Mouse (Mus musculus) cerebellum, postnatal 36 days (tissue): ENCODE data around the gene Muc3.
"Not testable (repeated sequence)": the region's sequence is repeated elsewhere in the genome, so short reads cannot be mapped to it uniquely, and the experiment has no call there.

Experiments used
- DNase-seq, 2 experiments: peaks; one replicate each; pipeline ENCODE4 v3.0.0; 2021 to 2022; ENCODE audit warnings: mixed read lengths in 2 of 2

Muc3 gene

DNA sequence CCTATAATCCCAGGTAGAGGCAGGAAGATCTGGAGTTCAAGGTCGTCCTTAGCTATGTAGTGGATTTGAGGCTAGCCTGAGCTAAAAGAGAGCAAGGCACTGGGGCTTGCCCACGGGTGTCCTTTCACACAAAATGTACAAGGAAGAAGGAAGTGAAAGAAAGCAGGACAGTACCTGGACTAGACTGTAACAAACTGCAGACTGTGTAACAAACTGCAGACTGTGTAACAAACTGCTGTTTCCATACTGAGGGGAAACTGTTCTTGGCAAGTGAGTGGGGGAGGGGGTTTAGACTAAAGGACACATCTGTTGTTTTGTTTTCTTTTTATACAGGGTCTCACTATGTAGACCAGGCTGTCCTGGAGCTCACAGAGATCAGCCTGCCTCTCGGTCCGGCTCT is 27.8 kb downstream of the Muc3 start:
- DNase-seq: no peak

DNA sequence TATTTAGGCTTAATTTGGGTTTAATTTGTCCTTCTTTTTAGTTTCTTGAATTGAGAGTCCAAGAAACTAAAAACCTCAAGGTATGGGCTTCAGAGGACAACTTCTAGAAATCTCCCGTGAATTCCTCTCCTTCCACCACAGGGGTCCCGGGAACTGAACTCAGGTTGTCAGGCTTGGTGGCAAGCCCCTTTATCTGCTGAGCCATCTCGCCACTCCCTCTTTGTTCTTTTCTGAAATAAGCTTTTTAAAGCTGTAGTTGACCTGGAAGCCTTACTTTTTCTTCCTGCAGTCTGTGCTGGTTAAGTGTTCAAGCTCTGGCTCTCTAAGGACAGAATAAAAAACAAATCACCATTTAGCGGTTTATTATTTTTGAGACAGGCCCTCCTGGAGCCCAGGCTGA is 30.2 kb downstream of the Muc3 start:
- DNase-seq: no peak

DNA sequence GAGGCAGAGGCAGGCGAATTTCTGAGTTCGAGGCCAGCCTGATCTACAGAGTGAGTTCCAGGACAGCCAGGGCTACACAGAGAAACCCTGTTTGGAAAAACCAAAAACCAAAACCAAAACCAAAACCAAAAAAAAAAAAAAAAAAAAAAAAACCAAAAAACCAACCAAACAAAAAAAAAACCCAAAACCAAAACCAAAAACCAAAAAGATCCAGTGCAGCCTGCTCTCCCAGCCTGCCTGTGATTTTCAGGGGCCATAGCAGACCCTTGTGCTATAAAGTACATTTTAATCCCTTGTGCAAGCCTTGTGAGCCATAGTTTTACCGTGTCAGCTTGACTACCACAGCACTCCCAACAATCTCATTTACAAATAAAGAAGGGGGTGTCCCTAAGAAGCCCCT is 31.1 kb downstream of the Muc3 start:
- DNase-seq: not testable (repeated sequence)

DNA sequence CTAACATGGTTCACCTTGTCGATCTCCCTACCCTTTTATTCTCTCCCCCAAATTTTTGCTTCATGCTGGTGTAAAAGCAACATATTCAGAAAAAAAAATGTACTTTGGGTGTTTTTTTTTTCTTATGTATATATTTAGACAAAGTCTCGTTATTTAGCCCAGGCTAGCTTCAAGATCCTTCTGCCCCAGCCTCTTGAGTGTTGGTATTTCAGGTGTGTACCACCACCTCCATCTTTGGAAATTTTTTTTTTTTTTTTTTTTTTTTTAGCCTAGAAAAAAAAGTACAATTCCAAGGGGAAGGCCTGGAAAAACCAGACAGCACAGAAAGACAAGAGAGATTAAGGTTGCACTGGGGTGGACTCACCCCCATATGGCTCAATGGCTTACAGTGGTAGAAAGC is 32.1 kb downstream of the Muc3 start:
- no peak for DNase-seq

DNA sequence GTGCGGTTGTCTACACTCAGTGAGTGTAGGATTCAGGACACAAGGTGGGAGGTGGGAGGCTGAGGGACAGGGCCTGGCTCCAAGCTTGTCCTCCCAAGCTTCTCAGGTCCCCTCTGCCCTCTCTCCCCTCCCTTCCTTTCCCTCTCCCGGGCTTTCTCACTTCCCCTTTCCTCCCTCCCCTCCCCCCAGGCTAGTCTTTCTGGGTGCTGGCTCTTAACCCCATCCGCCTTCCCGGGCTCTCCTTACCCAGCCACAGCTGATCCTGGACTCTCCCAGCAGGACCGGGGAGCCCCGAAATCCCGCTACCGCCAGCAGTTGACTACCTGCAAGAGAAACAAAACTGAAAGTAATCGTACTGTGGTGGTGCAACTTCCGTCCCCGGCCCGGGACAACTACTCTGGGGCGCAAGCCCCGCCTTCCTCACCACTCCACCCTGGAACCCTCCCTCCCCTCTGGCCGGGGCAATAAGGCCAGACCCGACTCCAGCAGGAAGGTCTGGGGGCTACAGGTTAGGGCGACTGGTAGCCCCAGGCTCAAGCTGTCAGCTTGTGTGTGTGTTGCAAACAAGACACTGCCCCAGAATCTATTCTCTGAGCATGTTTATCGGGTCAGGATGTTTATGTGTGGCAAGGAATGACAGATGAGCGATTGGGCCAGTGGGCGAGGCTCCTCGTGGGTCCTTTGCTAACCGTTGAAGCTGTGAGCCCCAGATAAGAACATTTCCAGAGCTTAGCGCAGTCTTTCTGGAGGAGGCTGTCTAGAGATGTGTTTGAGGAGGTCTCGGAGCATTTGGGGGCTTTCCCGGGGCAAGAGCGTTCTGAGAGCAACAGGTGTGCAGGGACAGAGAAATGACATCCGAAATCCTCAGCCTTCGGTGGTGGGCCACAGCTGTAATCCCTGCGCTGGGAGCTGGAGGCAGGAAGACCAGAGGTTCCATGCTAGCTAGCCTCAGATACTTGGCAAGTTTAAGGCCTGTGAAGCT is 33.0 kb downstream of the Muc3 start, which contains the start of gene Trim56:
TSS of gene Trim56 (minus strand) at position 344 of the 982 bp plus-strand sequence.
- no peak for DNase-seq

DNA sequence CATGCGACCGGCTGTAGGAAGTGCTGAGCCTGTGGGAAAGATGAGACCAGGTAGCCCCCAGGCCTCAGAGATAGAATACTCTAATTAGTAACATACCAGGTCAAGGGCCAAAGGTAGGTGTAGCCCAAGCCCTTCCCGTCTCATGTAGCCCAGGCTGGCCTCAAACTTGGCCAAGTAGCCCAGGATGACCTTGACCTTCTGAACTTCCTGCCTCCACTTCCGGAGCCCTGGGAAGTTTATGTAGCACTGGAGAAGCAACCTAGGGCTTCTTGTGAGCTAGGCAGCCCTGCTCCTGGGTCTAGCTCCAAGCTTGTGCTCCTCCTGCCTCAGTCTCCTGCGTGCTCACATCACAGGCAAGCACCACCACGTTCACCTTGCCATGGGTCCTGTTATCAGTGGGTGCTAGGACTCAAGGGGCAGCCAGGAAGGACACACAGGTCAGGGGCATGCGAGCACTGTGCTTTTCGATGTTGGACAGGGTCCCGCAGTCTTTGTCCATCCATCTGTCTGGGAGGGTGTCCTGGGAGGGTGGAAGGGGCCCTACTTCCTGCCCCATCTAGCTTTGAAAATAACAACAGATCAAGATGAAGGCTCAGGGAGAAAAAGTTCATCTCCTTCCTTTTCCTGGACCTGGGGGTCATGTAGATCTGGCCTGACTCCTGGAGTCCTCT is 34.1 kb downstream of the Muc3 start:
- no peak for DNase-seq

DNA sequence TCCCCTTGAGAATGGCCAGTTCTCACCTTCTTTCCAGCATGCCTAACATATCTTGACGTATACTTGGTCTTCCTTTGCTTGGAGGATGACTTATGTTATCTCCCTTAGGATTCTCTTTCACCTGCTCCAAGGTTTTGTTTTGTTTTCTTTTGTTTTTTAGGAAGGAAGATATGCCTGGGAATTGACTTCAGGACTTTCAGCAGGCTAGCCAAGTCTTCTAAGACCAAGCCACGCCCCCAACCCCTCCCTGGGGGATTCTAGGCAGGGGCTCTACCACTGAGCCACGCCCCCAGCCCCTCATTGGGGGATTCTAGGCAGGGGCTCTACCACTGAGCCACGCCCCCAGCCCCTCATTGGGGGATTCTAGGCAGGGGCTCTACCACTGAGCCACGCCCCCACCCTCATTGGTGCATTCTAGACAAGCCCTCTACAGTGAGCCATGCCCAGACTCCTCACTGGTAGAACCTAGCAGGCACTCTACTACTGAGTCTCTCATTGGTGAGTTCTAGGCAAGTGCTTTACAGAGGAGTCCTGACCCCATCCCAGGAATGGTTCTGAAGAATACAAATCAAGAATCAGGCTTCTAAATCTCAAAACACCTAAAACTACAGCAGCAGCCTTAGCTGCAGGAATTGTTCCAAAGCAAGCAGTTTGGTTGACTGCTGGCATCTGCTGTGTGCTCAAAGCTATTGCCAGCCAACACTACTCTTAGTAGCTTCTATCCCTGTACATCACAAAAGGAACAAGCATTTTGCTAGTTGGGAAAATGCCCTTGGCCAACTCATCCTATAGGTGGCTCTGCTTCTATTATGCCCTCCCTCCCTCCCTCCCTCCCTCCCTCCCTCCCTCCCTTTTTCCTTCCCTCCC is 37.3 kb downstream of the Muc3 start:
- DNase-seq: no peak

DNA sequence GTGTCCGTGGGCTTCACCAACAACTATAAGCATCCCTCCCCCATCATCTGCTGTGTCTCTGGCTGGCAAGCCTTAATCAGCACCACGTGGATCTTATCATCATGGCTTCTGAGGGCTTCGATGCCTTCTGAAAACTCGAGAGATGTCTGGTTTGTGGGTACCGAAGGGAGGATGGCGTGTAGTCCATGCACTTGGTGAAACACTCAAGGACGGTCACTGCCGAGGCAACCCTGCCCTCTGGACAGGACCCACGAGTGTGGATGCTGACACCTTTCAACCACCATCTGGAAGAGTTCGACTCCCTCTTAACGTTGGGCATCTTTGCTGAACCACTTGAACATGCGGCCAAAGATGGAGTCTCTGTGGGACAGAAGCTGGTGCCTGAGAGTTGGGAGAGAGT is 38.3 kb downstream of the Muc3 start:
- DNase-seq: no peak

DNA sequence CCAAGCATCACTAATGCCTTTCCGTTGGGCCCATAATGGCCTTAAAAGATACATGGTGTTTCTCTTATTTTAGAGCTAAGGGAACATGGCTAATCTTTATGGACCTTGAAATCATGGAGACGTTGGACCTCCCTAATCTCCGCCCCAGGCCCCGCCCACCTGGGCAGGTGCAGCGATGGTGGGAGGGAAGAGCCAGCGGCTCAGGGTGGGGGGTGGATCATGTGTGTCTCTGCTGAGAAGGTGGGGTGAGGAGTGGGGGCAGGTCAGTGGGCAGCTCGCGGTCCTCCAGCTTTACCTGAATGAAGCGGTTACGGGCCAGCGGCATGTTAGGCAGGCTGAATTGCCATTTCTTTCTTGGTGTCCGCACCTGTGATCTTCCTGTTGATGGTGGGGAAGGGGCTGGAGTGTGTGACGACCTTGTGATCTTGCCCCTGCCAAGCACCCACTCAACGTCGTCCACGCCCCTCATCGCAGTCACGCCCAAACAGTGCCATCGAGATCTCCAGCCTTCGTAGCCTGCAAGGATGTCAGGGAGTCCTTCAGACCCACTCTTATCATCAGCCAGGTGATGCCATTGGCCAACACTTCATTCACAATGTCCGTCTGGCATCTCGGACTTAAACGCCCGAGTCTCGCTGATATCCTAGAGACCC is 39.1 kb downstream of the Muc3 start:
- DNase-seq: no peak

DNA sequence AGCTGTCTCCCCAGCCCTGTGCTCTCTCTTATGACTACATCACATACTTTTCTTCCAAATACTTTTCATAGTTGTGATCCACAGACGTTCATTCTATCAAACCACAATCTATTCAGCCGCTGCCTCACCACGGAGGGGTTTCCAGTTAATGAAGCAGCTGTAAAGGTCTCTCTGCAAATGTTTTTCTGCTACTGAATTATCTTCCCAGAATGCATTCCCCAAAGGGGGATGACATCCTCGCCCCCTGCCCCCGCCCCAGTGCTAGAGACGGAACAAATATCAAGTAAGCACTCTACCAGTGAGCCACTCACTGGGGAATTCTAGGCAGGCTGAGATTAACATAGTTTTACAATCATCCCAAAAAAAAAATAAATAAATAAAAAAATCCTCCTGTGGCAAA is 41.0 kb downstream of the Muc3 start:
- no peak for DNase-seq

DNA sequence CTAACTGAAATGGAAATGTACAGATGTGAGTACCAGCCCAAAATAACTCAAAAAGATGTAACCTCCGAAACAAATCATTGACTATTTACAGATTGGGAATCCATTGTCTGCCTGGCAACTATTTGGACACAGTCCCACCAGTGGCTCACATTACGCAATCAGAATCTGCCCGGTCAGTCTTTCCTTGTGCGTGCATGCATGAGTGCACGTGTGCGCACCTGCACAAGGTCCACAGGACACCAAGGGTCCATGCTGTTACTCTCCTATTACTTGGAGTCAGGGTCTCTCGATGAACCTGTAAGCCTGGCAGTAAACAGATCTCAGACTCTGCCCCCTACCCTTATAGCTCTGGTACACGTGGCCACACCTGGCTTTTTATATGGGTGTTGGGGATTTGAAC is 41.5 kb downstream of the Muc3 start:
- no peak for DNase-seq

DNA sequence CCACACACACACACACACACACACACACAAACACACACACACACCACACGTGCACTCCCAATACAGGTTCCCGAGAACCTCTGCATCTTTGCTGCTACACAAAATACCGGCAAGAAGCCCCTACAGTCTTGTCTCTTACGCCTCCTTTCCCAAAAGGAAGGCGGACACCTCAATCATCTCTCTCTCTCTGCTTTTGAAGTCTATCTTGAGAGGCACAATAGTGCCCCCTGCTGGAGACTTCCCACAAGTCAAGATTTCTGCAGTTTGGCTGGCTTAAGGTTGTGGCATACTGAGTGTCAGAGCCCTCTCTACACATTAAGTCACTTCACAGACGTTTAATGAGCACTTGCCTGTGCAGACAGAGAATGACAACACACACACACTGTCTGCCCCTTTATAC is 42.1 kb downstream of the Muc3 start:
- peak; percentile 85 to 93 for DNase-seq

DNA sequence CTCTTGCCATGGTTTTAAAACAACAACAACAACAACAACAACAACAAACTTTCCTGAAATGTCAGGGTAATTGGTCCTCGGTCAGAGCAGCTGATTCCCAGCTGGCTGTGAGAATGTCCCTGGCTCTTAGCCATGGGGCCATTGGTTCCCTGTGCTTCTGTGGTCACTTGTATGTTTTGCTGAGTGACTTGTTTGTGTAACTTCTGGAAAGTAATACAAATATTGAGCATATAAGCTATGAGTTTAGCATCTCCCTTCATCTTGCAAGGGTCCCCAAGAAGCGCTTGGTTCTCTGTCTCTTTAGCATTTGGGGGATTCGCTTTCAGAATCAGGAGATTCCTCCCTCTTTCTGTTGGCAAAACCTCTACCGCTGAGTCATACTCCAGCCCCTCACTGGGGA is 42.7 kb downstream of the Muc3 start:
- no peak for DNase-seq

DNA sequence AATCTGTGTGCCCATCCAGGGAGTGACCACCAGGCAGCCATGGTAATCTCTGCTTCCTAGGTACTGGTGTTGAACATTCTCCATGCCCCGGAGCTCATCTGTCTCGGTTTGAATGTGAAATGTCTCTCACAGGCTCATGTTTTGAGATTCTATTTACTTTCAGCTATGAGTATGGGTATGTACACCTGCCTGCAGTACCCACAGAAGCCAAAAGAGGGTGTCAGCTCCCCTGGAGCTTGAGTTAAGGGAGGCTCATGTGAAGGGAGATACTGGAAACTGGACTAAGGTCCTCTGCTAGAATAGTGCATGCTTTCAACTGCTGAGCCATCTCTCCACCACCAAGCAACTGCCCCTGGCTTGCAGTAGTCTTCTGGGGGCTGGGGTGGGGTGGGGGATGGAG is 45.2 kb downstream of the Muc3 start:
- DNase-seq: no peak

DNA sequence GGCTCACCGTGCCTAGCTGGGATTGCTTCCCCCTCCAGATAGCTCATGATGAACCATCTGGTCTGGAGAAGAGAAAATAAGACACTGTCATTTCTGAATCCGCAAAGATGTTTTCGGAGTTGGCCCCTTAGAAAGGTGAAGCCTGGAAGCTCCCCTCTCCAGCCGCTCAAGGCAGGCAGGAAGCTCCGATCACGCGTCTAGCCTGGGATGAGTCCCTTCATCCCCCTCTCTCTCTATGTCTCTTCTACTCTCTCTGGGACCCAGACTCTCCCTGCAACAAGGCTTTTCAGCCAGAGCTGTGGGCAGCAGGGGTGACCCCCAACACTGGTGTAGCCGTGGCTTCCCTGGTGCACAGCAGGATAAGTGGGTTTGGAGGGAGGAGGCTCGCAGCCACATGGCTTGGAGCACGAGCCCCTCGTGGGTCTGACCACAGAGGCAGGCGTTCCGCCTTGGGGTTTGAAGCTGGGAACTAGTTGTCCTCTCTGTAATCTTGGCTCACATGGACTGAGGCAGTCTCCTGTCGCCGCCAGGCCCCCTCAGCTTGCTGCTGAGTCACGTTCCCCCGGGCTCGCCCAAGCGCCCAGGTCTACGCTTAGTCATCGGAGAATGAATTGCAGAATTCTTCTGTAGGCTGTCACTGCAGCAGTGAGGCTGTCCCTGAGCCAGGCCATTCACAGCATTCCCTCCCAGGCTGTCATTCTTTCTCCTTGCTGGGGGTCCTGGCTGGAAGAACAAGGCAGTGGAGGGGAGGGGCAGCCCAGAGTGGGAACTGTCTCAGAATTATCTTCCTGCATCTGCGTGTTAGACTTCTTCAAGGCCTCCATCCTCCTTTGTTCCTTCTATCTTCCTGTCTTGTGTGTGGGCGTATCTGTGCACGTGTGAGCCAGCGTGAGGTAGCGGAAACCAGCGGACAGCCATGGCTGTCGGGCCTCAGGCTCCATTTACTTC is 46.3 kb downstream of the Muc3 start:
- DNase-seq: peak; percentile 22 to 30

DNA sequence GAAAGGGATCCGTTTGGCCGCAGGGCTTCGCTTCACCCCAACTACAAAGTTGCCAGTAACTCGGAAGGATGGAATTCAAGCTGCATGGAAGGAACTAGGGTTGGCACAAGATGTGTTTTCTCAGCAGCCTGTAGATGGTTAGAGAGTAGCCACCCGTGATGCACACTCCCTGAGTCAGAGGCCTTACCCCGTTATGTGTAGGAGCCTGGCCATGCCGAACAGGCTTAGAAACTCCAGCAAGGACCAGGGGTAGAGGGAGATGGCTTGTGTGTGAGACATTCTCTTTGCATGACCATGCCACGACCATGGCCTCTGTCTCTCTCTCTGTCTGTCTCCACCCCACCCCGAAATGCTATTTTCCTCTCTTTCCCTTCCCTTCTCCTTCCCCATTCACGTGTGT is 47.0 kb downstream of the Muc3 start:
- DNase-seq: no peak

DNA sequence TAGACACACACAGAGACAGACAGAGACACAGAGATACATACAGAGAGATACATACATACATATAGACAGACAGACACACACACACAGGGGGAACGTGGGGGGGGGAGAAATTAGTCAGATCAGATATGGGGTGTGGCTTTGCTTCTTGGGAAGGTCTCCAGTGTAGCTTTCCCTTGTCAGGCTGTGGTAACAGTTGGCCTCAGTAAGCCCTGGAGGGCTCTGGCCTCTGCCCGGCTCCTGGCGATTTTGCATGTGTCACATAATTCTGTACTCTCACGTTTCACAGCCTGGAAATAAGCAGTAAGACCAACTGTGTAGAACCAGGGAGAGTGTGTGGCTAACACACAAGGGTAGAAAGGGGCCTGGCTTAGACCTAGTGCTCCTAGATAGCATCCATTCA is 48.5 kb downstream of the Muc3 start:
- peak; percentile 46 to 53 for DNase-seq

DNA sequence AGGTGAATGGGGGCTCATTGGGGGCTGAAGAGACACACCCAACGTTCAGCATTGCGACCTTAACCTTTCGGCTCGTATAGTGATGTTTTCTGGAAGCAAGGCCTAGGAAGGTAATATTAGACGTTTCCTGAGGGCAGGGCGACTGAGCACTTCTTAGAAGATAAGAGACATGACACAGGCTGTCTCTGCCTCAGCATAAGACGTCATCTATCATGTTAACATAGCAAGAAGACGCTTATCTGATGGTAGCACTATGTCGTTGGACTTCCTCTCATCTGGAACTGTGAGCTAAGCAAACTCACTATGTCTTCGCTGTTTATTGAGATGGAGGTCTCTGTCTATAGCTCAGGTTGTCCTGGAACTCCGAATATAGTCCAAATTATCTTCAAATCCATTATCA is 50.7 kb downstream of the Muc3 start:
- DNase-seq: no peak

DNA sequence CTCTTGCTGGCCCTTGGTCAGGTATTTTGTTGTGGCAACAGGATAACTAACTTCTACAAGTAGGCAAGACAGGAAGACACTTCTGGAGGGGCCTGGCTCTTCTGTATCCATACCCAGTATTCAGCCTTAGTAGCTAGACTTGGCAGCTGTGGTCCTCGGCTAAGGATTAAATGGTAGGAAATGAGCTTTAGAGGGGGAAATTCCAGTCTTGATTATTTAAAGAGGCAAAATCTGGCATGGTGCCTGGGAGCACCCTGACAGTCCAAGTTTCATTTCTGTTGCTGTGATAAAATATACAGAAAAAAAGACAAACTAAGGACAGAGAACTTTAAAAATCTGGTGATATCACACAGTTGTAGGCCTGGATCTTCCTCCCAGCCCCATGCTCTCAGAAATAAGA is 53.1 kb downstream of the Muc3 start:
- no peak for DNase-seq

DNA sequence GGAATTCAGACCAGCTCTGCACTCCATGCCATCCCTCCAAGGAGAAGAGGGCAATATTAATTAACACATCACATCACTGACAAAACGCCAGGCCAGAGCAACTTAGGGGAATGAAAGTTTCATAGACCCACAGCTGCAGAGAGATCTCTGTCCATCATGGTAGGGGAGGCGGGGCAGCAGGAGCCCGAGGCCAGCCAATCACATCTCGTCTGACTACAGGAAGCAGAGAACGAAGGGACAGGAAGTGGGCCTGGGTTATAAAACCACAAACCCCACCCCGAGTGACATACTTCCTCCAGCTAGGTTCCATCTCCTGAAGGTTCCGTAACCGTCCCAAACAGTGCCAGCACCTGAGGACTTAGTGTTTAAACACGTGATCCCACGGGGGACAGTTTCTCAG is 54.0 kb downstream of the Muc3 start:
- no peak for DNase-seq

DNA sequence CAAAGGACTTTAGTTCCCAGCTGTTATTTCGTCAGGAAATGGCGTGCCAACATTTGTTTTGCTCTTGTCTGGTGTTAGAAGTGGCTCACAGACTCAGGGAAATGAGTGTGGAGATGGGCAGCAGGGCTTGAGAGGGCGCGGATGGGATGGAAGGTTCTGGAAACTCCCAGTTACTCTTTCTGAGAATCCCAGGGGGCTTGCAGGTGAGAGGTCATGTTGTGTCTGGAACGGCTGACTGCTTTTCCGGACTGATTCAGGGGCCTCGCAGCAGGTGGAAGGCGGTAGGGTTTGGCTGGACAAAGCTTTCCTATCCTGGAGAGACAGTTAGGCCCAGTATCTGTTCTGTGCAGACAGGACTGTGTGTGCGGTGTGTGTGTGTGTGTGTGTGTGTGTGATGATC is 55.4 kb downstream of the Muc3 start:
- DNase-seq: no peak

DNA sequence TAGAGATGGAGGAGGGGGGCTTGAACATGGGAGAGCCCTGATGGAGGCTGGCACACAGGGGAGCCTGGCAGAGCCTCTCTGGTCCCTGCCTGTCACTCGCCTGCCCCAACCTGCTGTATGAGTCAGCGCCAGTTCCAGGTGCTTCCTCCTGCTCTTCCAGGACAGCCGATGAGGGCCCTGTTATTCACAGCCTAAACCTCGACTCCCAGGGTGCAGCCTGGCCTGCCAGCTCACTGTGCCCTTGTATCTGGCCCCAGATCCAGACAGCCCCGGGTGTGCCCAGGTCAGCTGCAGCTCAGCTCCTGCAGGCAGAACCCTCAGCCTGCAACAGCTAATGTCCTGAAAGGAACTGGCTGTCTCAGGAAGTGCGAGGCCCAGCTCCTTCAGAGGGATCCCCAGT is 57.6 kb downstream of the Muc3 start:
- DNase-seq: no peak
